ENCODE assay signal across 15 mouse cellular contexts in the genomic region with DNA sequence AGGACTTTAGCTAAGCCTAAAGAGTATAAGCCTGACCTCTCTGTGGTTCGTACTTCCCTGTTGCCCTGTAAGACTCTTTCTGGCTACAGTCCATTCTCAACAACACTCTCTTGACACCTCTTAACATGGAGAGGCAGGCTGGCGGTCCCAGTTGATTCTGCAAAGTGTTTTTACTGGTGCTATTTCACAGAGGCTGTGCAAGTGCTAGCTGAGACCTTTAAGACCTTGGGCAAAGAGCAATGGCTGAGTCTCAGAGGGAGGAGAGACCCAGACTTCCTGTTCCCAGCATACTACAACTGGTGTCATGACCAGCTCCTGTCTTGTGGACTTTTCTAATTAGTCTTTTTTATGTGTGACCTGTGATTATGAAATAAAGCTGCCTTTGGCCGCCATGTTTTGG.
DNase-seq lines count a peak whose midpoint lies in the region; ATAC-seq and TF ChIP-seq lines count a peak whose summit lies in the region.
"Had no signal": no experiment of that assay in that cellular context is flagged by ENCODE, and none has a peak within 500 bp of the region (broad histone marks: within the 10 kb centered on the region; RNA-seq: fewer than 3 reads in every experiment).

No protein-coding gene starts in this region.

- no peak for TF ChIP-seq CTCF in kidney, adult 2 months (conservative IDR thresholded peaks at IDR 0.05; ENCODE audit: insufficient read depth, insufficient read length, low read depth, low read length)
- no peak for TF ChIP-seq CTCF in liver, postnatal 0 days (IDR thresholded peaks at IDR 0.05; ENCODE audit: low read depth)

- H3K4me1 ChIP-seq in kidney, adult 2 months (ENCODE audit: control insufficient read depth, insufficient read depth, low read length), result no peaks in the 10 kb centered on the region
- peaks cover 11% of the 10 kb centered on the region for H3K4me1 ChIP-seq in kidney, embryonic 15.5 days
- H3K4me1 ChIP-seq in limb, embryonic 12.5 days (replicated peaks), result peaks cover 17% of the 10 kb centered on the region
- H3K4me1 ChIP-seq in liver, postnatal 0 days (ENCODE audit: insufficient read depth), result no peaks in the 10 kb centered on the region
- H3K4me1 ChIP-seq: embryonic facial prominence, embryonic 15.5 days; hindbrain, embryonic 10.5 days had no signal

- H3K4me2 ChIP-seq in kidney, embryonic 15.5 days, result peak overlapping the region; percentile 5; the same call in 1 of the 2 replicates
- H3K4me2 ChIP-seq in limb, embryonic 12.5 days, result no peak overlapping the region
- no peak overlapping the region for H3K4me2 ChIP-seq in liver, postnatal 0 days (ENCODE audit: low read depth, low read length)
- H3K4me2 ChIP-seq: embryonic facial prominence, embryonic 15.5 days; neural tube, embryonic 12.5 days had no signal

- H3K9ac ChIP-seq in kidney, embryonic 15.5 days, result no peak overlapping the region
- H3K9ac ChIP-seq in limb, embryonic 12.5 days (replicated peaks), result no peak overlapping the region
- H3K9ac ChIP-seq in liver, postnatal 0 days (replicated peaks), result no peak overlapping the region
- H3K9ac ChIP-seq: embryonic facial prominence, embryonic 15.5 days; neural tube, embryonic 12.5 days had no signal

- H3K36me3 ChIP-seq in kidney, adult 2 months (ENCODE audit: control insufficient read depth, insufficient read depth, low read length), result no peaks in the 10 kb centered on the region
- H3K36me3 ChIP-seq in kidney, embryonic 15.5 days, result no peaks in the 10 kb centered on the region
- no peaks in the 10 kb centered on the region for H3K36me3 ChIP-seq in limb, embryonic 12.5 days
- H3K36me3 ChIP-seq in liver, postnatal 0 days (replicated peaks; ENCODE audit: insufficient read depth, low read length), result no peaks in the 10 kb centered on the region
- H3K36me3 ChIP-seq: embryonic facial prominence, embryonic 15.5 days; hindbrain, embryonic 10.5 days; neural tube, embryonic 12.5 days had no signal

- no peak overlapping the region for H3K4me3 ChIP-seq in kidney, adult 2 months (ENCODE audit: insufficient read depth, low read depth, low read length)
- H3K4me3 ChIP-seq in kidney, embryonic 15.5 days (replicated peaks), result no peak overlapping the region
- H3K4me3 ChIP-seq in limb, embryonic 12.5 days (replicated peaks), result no peak overlapping the region
- H3K4me3 ChIP-seq in liver, postnatal 0 days (ENCODE audit: low read depth, low read length), result no peak overlapping the region
- H3K4me3 ChIP-seq: embryonic facial prominence, embryonic 15.5 days; hindbrain, embryonic 10.5 days; layer of hippocampus, adult 2 months; neural tube, embryonic 12.5 days had no signal

- no peak for TF ChIP-seq EP300 in liver, postnatal 0 days (IDR thresholded peaks at IDR 0.05; ENCODE audit: low read depth)

- H3K27me3 ChIP-seq in kidney, adult 2 months (replicated peaks; ENCODE audit: control insufficient read depth, insufficient read depth, low read length), result no peaks in the 10 kb centered on the region
- H3K27me3 ChIP-seq in kidney, embryonic 15.5 days, result no peaks in the 10 kb centered on the region
- no peaks in the 10 kb centered on the region; the same call in 1 of the 2 replicates for H3K27me3 ChIP-seq in limb, embryonic 12.5 days
- H3K27me3 ChIP-seq in liver, postnatal 0 days (ENCODE audit: insufficient read depth, low read length), result no peaks in the 10 kb centered on the region
- H3K27me3 ChIP-seq: embryonic facial prominence, embryonic 15.5 days; neural tube, embryonic 12.5 days had no signal

- H3K27ac ChIP-seq in kidney, adult 2 months (ENCODE audit: insufficient read depth, low read depth, low read length), result no peak overlapping the region
- H3K27ac ChIP-seq in kidney, embryonic 15.5 days, result no peak overlapping the region
- H3K27ac ChIP-seq in limb, embryonic 12.5 days, result peak overlapping the region; percentile 69
- H3K27ac ChIP-seq in liver, postnatal 0 days (ENCODE audit: low read depth), result no peak overlapping the region
- H3K27ac ChIP-seq: embryonic facial prominence, embryonic 15.5 days; hindbrain, embryonic 10.5 days; layer of hippocampus, adult 2 months; neural tube, embryonic 12.5 days had no signal

- ATAC-seq in kidney, embryonic 15.5 days (replicated peaks; ENCODE audit: low FRiP score), result no peak
- no peak for ATAC-seq in limb, embryonic 12.5 days (ENCODE audit: insufficient number of reproducible peaks, insufficient read depth, low FRiP score, low TSS enrichment, low read depth)
- ATAC-seq in liver, postnatal 0 days, result no peak
- no peak for ATAC-seq in monocyte, adult 5-6 weeks (replicated peaks; ENCODE audit: insufficient number of reproducible peaks, low FRiP score, low TSS enrichment, poor library complexity, severe bottlenecking)
- ATAC-seq: inflammation-experienced regulatory T-cells, adult 6 months had no signal

- DNase-seq in kidney, adult 2 months, result peak; percentile 59
- peak; percentile 52 for DNase-seq in lung, postnatal 25 days (ENCODE audit: low spot score)
- no peak for DNase-seq in liver, postnatal 0 days
- DNase-seq in layer of hippocampus, adult 11-12 months (ENCODE audit: low spot score), result no peak
- DNase-seq: cerebellum, postnatal 10 days; gastrocnemius, postnatal 25 days; right cerebral cortex, postnatal 25 days had no signal

- WGBS in kidney, adult 2 months, result 60% methylated on average over 3 of the region's 3 CpGs
- 43% methylated on average over 3 of the region's 3 CpGs for WGBS in kidney, embryonic 15.5 days
- 59% methylated on average over 3 of the region's 3 CpGs for WGBS in limb, embryonic 12.5 days
- WGBS in liver, postnatal 0 days (ENCODE audit: insufficient replicate concordance), result 71% methylated on average over 3 of the region's 3 CpGs

- no peak for TF ChIP-seq POLR2A in kidney, adult 2 months (IDR thresholded peaks at IDR 0.05; ENCODE audit: low read depth, low read length)

- H3K9me3 ChIP-seq in kidney, embryonic 15.5 days (replicated peaks), result no peaks in the 10 kb centered on the region
- no peaks in the 10 kb centered on the region for H3K9me3 ChIP-seq in limb, embryonic 12.5 days
- H3K9me3 ChIP-seq in liver, postnatal 0 days (ENCODE audit: low read length), result no peaks in the 10 kb centered on the region
- H3K9me3 ChIP-seq: embryonic facial prominence, embryonic 15.5 days; hindbrain, embryonic 10.5 days; neural tube, embryonic 12.5 days had no signal

Comparison
In these comparisons a context has a peak if more than half of its experiments do, and no peak if none do; other contexts are left out.
1. DNase-seq: peak in kidney, adult 2 months (single experiment) and lung, postnatal 25 days (single experiment); none in liver, postnatal 0 days (single experiment) and layer of hippocampus, adult 11-12 months (single experiment).